Mouse (Mus musculus): Measurements from ENCODE around the gene Clec2l.
A peak's percentile ranks its signal among the peaks of the same experiment; 100 is the strongest.
"Not testable (repeated sequence)": the region's sequence is repeated elsewhere in the genome, so short reads cannot be mapped to it uniquely, and the experiment has no call there.

The Clec2l gene

GRCm38 (mm10) chr6:38670488-38670887, 7.6 kb downstream of the Clec2l start:
- not testable (repeated sequence) for DNase-seq (ENCODE audit: low spot score in 2 of 2)

GRCm38 (mm10) chr6:38671270-38671669, 8.4 kb downstream of the Clec2l start:
- DNase-seq (ENCODE audit: low spot score in 2 of 2), result no peak

- no peak for DNase-seq (ENCODE audit: low spot score in 2 of 2)
These were observed 9.1 kb downstream of the Clec2l start for GRCm38 (mm10) chr6:38672011-38672410.

GRCm38 (mm10) chr6:38676217-38676616, 13.3 kb downstream of the Clec2l start:
- no peak for DNase-seq (ENCODE audit: low spot score in 2 of 2)

- DNase-seq (ENCODE audit: low spot score in 2 of 2), result no peak
These were observed 13.9 kb downstream of the Clec2l start for GRCm38 (mm10) chr6:38676723-38677122.

- DNase-seq (ENCODE audit: low spot score in 2 of 2), result no peak
These were observed 14.8 kb downstream of the Clec2l start for GRCm38 (mm10) chr6:38677629-38678028.

- DNase-seq (ENCODE audit: low spot score in 2 of 2), result no peak
These were observed 19.7 kb downstream of the Clec2l start for GRCm38 (mm10) chr6:38682532-38682931.

- peak in 1 of 2 experiments; percentile 45 for DNase-seq (ENCODE audit: low spot score in 2 of 2)
These were observed 24.3 kb downstream of the Clec2l start for GRCm38 (mm10) chr6:38687216-38687615.

- DNase-seq (ENCODE audit: low spot score in 2 of 2), result no peak
These were observed 26.0 kb downstream of the Clec2l start for GRCm38 (mm10) chr6:38688841-38689240.

- no peak for DNase-seq (ENCODE audit: low spot score in 2 of 2)
These were observed 27.7 kb downstream of the Clec2l start for GRCm38 (mm10) chr6:38690615-38691014.

- no peak for DNase-seq (ENCODE audit: low spot score in 2 of 2)
These were observed 28.2 kb downstream of the Clec2l start for GRCm38 (mm10) chr6:38691052-38691451.

GRCm38 (mm10) chr6:38692556-38692955, 29.7 kb downstream of the Clec2l start:
- DNase-seq (ENCODE audit: low spot score in 2 of 2), result no peak

- peak in 1 of 2 experiments; percentile 87 for DNase-seq (ENCODE audit: low spot score in 2 of 2)
These were observed 32.6 kb downstream of the Clec2l start for GRCm38 (mm10) chr6:38695380-38696054.

GRCm38 (mm10) chr6:38696570-38696969, 33.7 kb downstream of the Clec2l start:
- DNase-seq (ENCODE audit: low spot score in 2 of 2), result peak in 1 of 2 experiments; percentile 66

GRCm38 (mm10) chr6:38698233-38698889, 35.5 kb downstream of the Clec2l start:
- no peak for DNase-seq (ENCODE audit: low spot score in 2 of 2)

GRCm38 (mm10) chr6:38701421-38701820, 38.6 kb downstream of the Clec2l start:
- no peak for DNase-seq (ENCODE audit: low spot score in 2 of 2)

GRCm38 (mm10) chr6:38702810-38703399, 40.0 kb downstream of the Clec2l start:
- no peak for DNase-seq (ENCODE audit: low spot score in 2 of 2)

GRCm38 (mm10) chr6:38703526-38703925, 40.7 kb downstream of the Clec2l start:
- DNase-seq (ENCODE audit: low spot score in 2 of 2), result no peak

- DNase-seq (ENCODE audit: low spot score in 2 of 2), result peak; percentile 41 to 55
These were observed 41.6 kb downstream of the Clec2l start for GRCm38 (mm10) chr6:38704264-38704984.

GRCm38 (mm10) chr6:38710449-38710848, 47.6 kb downstream of the Clec2l start:
- no peak for DNase-seq (ENCODE audit: low spot score in 2 of 2)

- DNase-seq (ENCODE audit: low spot score in 2 of 2), result no peak
These were observed 51.4 kb downstream of the Clec2l start for GRCm38 (mm10) chr6:38713957-38714898.

Data from left cerebral cortex, adult 9 months (tissue).